Mouse (Mus musculus) liver, embryonic 14.5 days (tissue): ENCODE results near the gene Zfp534. TPM values are rescaled to one million over a fixed set of nuclear protein-coding genes. Genes with fewer than 3 reads are reported as not detected.

Experiments used
- polyA plus RNA-seq, 2 experiments: library from polyadenylated mRNA; depleted of rRNA in 1 of 2; stranded (reverse) in 1 of 2; unstranded in 1 of 2; fragments of >200 nt; fragmentation: Nextera tagmentation in 1 of 2; extraction: Ambion mirVana in 1 of 2; gene quantifications; 2 replicates each; pipeline versions ENCODE4 v1.2.1 to v1.2.3; 2012 to 2014

Gene Zfp534
- polyA plus RNA-seq, 2 experiments = not detected

Other genes starting within 250 kb of the Zfp534 start
- gene Zfp982, start 210.1 kb downstream of the Zfp534 start, polyA plus RNA-seq (2012; rRNA removed) = 0.54 and 1.3 TPM in 2 replicates
- gene Zfp982, start 210.1 kb downstream of the Zfp534 start, polyA plus RNA-seq (2014; fragmentation: Nextera tagmentation; extraction: Ambion mirVana) = 1.6 and 2.0 TPM in 2 replicates
- 0.03 and 0.16 TPM in 2 replicates for gene Gm16503, start 162.3 kb downstream of the Zfp534 start, polyA plus RNA-seq (2012; rRNA removed)
- 0.04 TPM in 1 of 2 replicates, not detected in the other for gene Gm16503, start 162.3 kb downstream of the Zfp534 start, polyA plus RNA-seq (2014; fragmentation: Nextera tagmentation; extraction: Ambion mirVana)
- gene Zfp985, start 149.3 kb downstream of the Zfp534 start, polyA plus RNA-seq (2012; rRNA removed) = 0.03 and 0.04 TPM in 2 replicates
- 0.08 and 0.14 TPM in 2 replicates for gene Zfp985, start 149.3 kb downstream of the Zfp534 start, polyA plus RNA-seq (2014; fragmentation: Nextera tagmentation; extraction: Ambion mirVana)
- 0.57 and 1.3 TPM in 2 replicates for gene Zfp979, start 60.0 kb downstream of the Zfp534 start, polyA plus RNA-seq (2012; rRNA removed)
- gene Zfp979, start 60.0 kb downstream of the Zfp534 start, polyA plus RNA-seq (2014; fragmentation: Nextera tagmentation; extraction: Ambion mirVana) = 2.3 and 2.7 TPM in 2 replicates
- gene Zfp984, start 107.2 kb upstream of the Zfp534 start, polyA plus RNA-seq (2012; rRNA removed) = 1.8 and 3.1 TPM in 2 replicates
- 7.1 and 7.8 TPM in 2 replicates for gene Zfp984, start 107.2 kb upstream of the Zfp534 start, polyA plus RNA-seq (2014; fragmentation: Nextera tagmentation; extraction: Ambion mirVana)
- gene Zfp933, start 145.8 kb upstream of the Zfp534 start, polyA plus RNA-seq (2012; rRNA removed) = 0.73 and 1.0 TPM in 2 replicates
- gene Zfp933, start 145.8 kb upstream of the Zfp534 start, polyA plus RNA-seq (2014; fragmentation: Nextera tagmentation; extraction: Ambion mirVana) = 1.2 and 1.8 TPM in 2 replicates
- 33.8 and 36.0 TPM in 2 replicates for gene Miip, start 166.3 kb upstream of the Zfp534 start, polyA plus RNA-seq (2012; rRNA removed)
- 18.5 and 21.8 TPM in 2 replicates for gene Miip, start 166.3 kb upstream of the Zfp534 start, polyA plus RNA-seq (2014; fragmentation: Nextera tagmentation; extraction: Ambion mirVana)
- gene Fv1, start 166.4 kb upstream of the Zfp534 start, polyA plus RNA-seq (2012; rRNA removed) = 1.6 and 2.2 TPM in 2 replicates
- 1.5 and 1.6 TPM in 2 replicates for gene Fv1, start 166.4 kb upstream of the Zfp534 start, polyA plus RNA-seq (2014; fragmentation: Nextera tagmentation; extraction: Ambion mirVana)
- 7.5 and 8.6 TPM in 2 replicates for gene Mfn2, start 202.2 kb upstream of the Zfp534 start, polyA plus RNA-seq (2012; rRNA removed)
- gene Mfn2, start 202.2 kb upstream of the Zfp534 start, polyA plus RNA-seq (2014; fragmentation: Nextera tagmentation; extraction: Ambion mirVana) = 9.2 and 11.1 TPM in 2 replicates
- gene Plod1, start 234.2 kb upstream of the Zfp534 start, polyA plus RNA-seq (2012; rRNA removed) = 15.5 and 16.9 TPM in 2 replicates
- 20.2 and 23.7 TPM in 2 replicates for gene Plod1, start 234.2 kb upstream of the Zfp534 start, polyA plus RNA-seq (2014; fragmentation: Nextera tagmentation; extraction: Ambion mirVana)
- gene 2510039O18Rik, start 238.3 kb upstream of the Zfp534 start, polyA plus RNA-seq (2012; rRNA removed) = 18.8 and 23.7 TPM in 2 replicates
- gene 2510039O18Rik, start 238.3 kb upstream of the Zfp534 start, polyA plus RNA-seq (2014; fragmentation: Nextera tagmentation; extraction: Ambion mirVana) = 7.8 and 8.1 TPM in 2 replicates